Mouse (Mus musculus): Measurements from ENCODE around the gene Jaml. TPM values are rescaled to one million over a fixed set of nuclear protein-coding genes. Genes with fewer than 3 reads are reported as not detected.
"Not testable (repeated sequence)": the region's sequence is repeated elsewhere in the genome, so short reads cannot be mapped to it uniquely, and the experiment has no call there.

Jaml gene
- polyA plus RNA-seq (2011; ENCODE audit: insufficient read length, low read depth, missing spikeins), result not detected in 2 replicates

- no peak for TF ChIP-seq CTCF (IDR thresholded peaks at IDR 0.05; ENCODE audit: borderline replicate concordance, insufficient read depth, low read length)
- no peak for TF ChIP-seq POLR2A (IDR thresholded peaks at IDR 0.05; ENCODE audit: low read depth, low read length)
- no peak within 1 kb of the TSS for H3K27ac ChIP-seq (ENCODE audit: insufficient read depth, low read length)
- no peak within 1 kb of the TSS for H3K4me3 ChIP-seq (ENCODE audit: insufficient read depth, low read length)
- H3K4me1 ChIP-seq (ENCODE audit: control insufficient read depth, insufficient read depth, low read length), result no peaks in the 10 kb centered on the region
Observed at GRCm38 (mm10) chr9:45079011-45079410, at the start of gene Jaml. Jaml (plus strand) TSS chr9:45079183.

GRCm38 (mm10) chr9:45030341-45030740 lies 48.6 kb upstream of the Jaml start:
- TF ChIP-seq CTCF (IDR thresholded peaks at IDR 0.05; ENCODE audit: borderline replicate concordance, insufficient read depth, low read length), result no peak
- TF ChIP-seq POLR2A (IDR thresholded peaks at IDR 0.05; ENCODE audit: low read depth, low read length), result no peak
- no peak overlapping the region for H3K27ac ChIP-seq (ENCODE audit: insufficient read depth, low read length)
- H3K4me1 ChIP-seq (ENCODE audit: control insufficient read depth, insufficient read depth, low read length), result no peaks in the 10 kb centered on the region
- H3K4me3 ChIP-seq (ENCODE audit: insufficient read depth, low read length), result no peak overlapping the region

GRCm38 (mm10) chr9:45032261-45032660 lies 46.7 kb upstream of the Jaml start:
- Histone ChIP-seq H3K27ac (ENCODE audit: insufficient read depth, low read length) (no peak overlapping the region), H3K4me1 (ENCODE audit: control insufficient read depth, insufficient read depth, low read length) (no peaks in the 10 kb centered on the region), H3K4me3 (ENCODE audit: insufficient read depth, low read length) (no peak overlapping the region)
- TF ChIP-seq CTCF (IDR thresholded peaks at IDR 0.05; ENCODE audit: borderline replicate concordance, insufficient read depth, low read length) (no peak), POLR2A (IDR thresholded peaks at IDR 0.05; ENCODE audit: low read depth, low read length) (no peak)

- TF ChIP-seq POLR2A (IDR thresholded peaks at IDR 0.05; ENCODE audit: low read depth, low read length), result no peak
- TF ChIP-seq CTCF (IDR thresholded peaks at IDR 0.05; ENCODE audit: borderline replicate concordance, insufficient read depth, low read length), result no peak
- Histone ChIP-seq H3K27ac (ENCODE audit: insufficient read depth, low read length) (no peak overlapping the region), H3K4me3 (ENCODE audit: insufficient read depth, low read length) (no peak overlapping the region), H3K4me1 (ENCODE audit: control insufficient read depth, insufficient read depth, low read length) (no peaks in the 10 kb centered on the region)
Observed at GRCm38 (mm10) chr9:45034526-45034925, 44.5 kb upstream of the Jaml start.

GRCm38 (mm10) chr9:45037803-45038202 lies 41.2 kb upstream of the Jaml start:
- not testable (repeated sequence) for H3K4me1 ChIP-seq (ENCODE audit: control insufficient read depth, insufficient read depth, low read length); H3K4me3 ChIP-seq (ENCODE audit: insufficient read depth, low read length)

GRCm38 (mm10) chr9:45039499-45039898 lies 39.5 kb upstream of the Jaml start, which contains the start of gene Mpzl2:
Mpzl2 (plus strand) TSS chr9:45039799.
- Histone ChIP-seq H3K27ac (ENCODE audit: insufficient read depth, low read length) (no peak within 1 kb of the TSS), H3K4me3 (ENCODE audit: insufficient read depth, low read length) (no peak within 1 kb of the TSS), H3K4me1 (ENCODE audit: control insufficient read depth, insufficient read depth, low read length) (no peaks in the 10 kb centered on the region)
- TF ChIP-seq POLR2A (IDR thresholded peaks at IDR 0.05; ENCODE audit: low read depth, low read length) (no peak), CTCF (IDR thresholded peaks at IDR 0.05; ENCODE audit: borderline replicate concordance, insufficient read depth, low read length) (no peak)

More at GRCm38 (mm10) chr9:45037803-45038202, 41.2 kb upstream of the Jaml start:
- H3K27ac ChIP-seq (ENCODE audit: insufficient read depth, low read length), result not testable (repeated sequence)

- no peak overlapping the region for H3K4me3 ChIP-seq (ENCODE audit: insufficient read depth, low read length)
- H3K4me1 ChIP-seq (ENCODE audit: control insufficient read depth, insufficient read depth, low read length), result no peaks in the 10 kb centered on the region
- no peak overlapping the region for H3K27ac ChIP-seq (ENCODE audit: insufficient read depth, low read length)
- TF ChIP-seq CTCF (IDR thresholded peaks at IDR 0.05; ENCODE audit: borderline replicate concordance, insufficient read depth, low read length) (no peak), POLR2A (IDR thresholded peaks at IDR 0.05; ENCODE audit: low read depth, low read length) (no peak)
Observed at GRCm38 (mm10) chr9:45040066-45040845, 38.7 kb upstream of the Jaml start.

- no peak overlapping the region for H3K4me3 ChIP-seq (ENCODE audit: insufficient read depth, low read length)
Observed at GRCm38 (mm10) chr9:45041131-45041838, 37.7 kb upstream of the Jaml start.

GRCm38 (mm10) chr9:45042056-45042720 lies 36.8 kb upstream of the Jaml start:
- Histone ChIP-seq H3K4me3 (ENCODE audit: insufficient read depth, low read length) (peak overlapping the region; percentile 0; the same call in 1 of the 2 replicates), H3K4me1 (ENCODE audit: control insufficient read depth, insufficient read depth, low read length) (no peaks in the 10 kb centered on the region), H3K27ac (ENCODE audit: insufficient read depth, low read length) (no peak overlapping the region)
- no peak for TF ChIP-seq POLR2A (IDR thresholded peaks at IDR 0.05; ENCODE audit: low read depth, low read length)
- no peak for TF ChIP-seq CTCF (IDR thresholded peaks at IDR 0.05; ENCODE audit: borderline replicate concordance, insufficient read depth, low read length)

More at GRCm38 (mm10) chr9:45041131-45041838, 37.7 kb upstream of the Jaml start:
- TF ChIP-seq POLR2A (IDR thresholded peaks at IDR 0.05; ENCODE audit: low read depth, low read length) (no peak), CTCF (IDR thresholded peaks at IDR 0.05; ENCODE audit: borderline replicate concordance, insufficient read depth, low read length) (no peak)
- no peak overlapping the region for H3K27ac ChIP-seq (ENCODE audit: insufficient read depth, low read length)
- no peaks in the 10 kb centered on the region for H3K4me1 ChIP-seq (ENCODE audit: control insufficient read depth, insufficient read depth, low read length)

Measured in embryonic fibroblast, embryonic 13.5 days (primary cell).